9 mouse cellular contexts compared by ENCODE assay signal in genomic region chr14:62965811-62966520, GRCm38 (mm10). TPM values are rescaled to one million over a fixed set of nuclear protein-coding genes. Genes with fewer than 3 reads are reported as not detected.
DNase-seq lines count a peak whose midpoint lies in the region; ATAC-seq lines count a peak whose summit lies in the region.
"Had no signal": no experiment of that assay in that cellular context is flagged by ENCODE, and none has a peak within 500 bp of the region (broad histone marks: within the 10 kb centered on the region; RNA-seq: fewer than 3 reads in every experiment).

No protein-coding gene starts in this region.

- no peak for ATAC-seq in embryonic facial prominence, embryonic 11.5 days (replicated peaks; ENCODE audit: insufficient number of reproducible peaks, low FRiP score, low TSS enrichment, low read depth)
- peak; percentile 55; the same call in 1 of the 2 replicates for ATAC-seq in intestine, embryonic 16.5 days
- ATAC-seq in megakaryocyte-erythroid progenitor cell, adult 5-6 weeks (replicated peaks; ENCODE audit: low FRiP score, low TSS enrichment, poor library complexity, severe bottlenecking): no peak

- H3K27ac ChIP-seq in embryonic facial prominence, embryonic 11.5 days (replicated peaks; ENCODE audit: low read depth, low read length): no peak overlapping the region
- no peak overlapping the region for H3K27ac ChIP-seq in intestine, embryonic 16.5 days (ENCODE audit: low read length)

- 32% methylated on average over 15 of the region's 15 CpGs for WGBS in embryonic facial prominence, embryonic 11.5 days
- WGBS in intestine, embryonic 16.5 days: 19% methylated on average over 15 of the region's 15 CpGs

- no peaks in the 10 kb centered on the region for H3K9me3 ChIP-seq in embryonic facial prominence, embryonic 11.5 days (replicated peaks; ENCODE audit: control insufficient read depth, low read length)
- no peaks in the 10 kb centered on the region for H3K9me3 ChIP-seq in intestine, embryonic 16.5 days (ENCODE audit: control insufficient read depth, low read length)

- peak; percentile 15 to 62 for DNase-seq in adrenal gland, adult (ENCODE audit: inconsistent age in 2 of 2, low spot score in 1 of 2)
- no peak for DNase-seq in adrenal gland, adult 18-20 months (ENCODE audit: low spot score in 2 of 2)
- peak; percentile 34 for DNase-seq in embryonic facial prominence, embryonic 11.5 days (ENCODE audit: low spot score)
- DNase-seq in lung, postnatal 25 days (ENCODE audit: low spot score): peak; percentile 37
- DNase-seq in thymus, postnatal 36 days: no peak
- DNase-seq in layer of hippocampus, adult 8-10 months (ENCODE audit: low spot score in 2 of 2): no peak

- H3K4me3 ChIP-seq in embryonic facial prominence, embryonic 11.5 days (ENCODE audit: low read depth, low read length): 0 out of 2 replicates have a peak overlapping the region, but pooled peaks have one; percentile 13
- H3K4me3 ChIP-seq in intestine, embryonic 16.5 days (ENCODE audit: low read length): peak overlapping the region; percentile 40

- H3K27me3 ChIP-seq in embryonic facial prominence, embryonic 11.5 days (ENCODE audit: control insufficient read depth, insufficient read depth, low read length): no peaks in the 10 kb centered on the region
- H3K27me3 ChIP-seq in intestine, embryonic 16.5 days (replicated peaks; ENCODE audit: control insufficient read depth, insufficient read depth, low read length): no peaks in the 10 kb centered on the region

- H3K4me2 ChIP-seq in embryonic facial prominence, embryonic 11.5 days (ENCODE audit: low read depth, low read length): peak overlapping the region; percentile 34
- peak overlapping the region; percentile 50 for H3K4me2 ChIP-seq in intestine, embryonic 16.5 days (ENCODE audit: low read depth, low read length)

- no peaks in the 10 kb centered on the region for H3K36me3 ChIP-seq in embryonic facial prominence, embryonic 11.5 days (replicated peaks; ENCODE audit: control insufficient read depth, insufficient read depth, low read depth, low read length)
- no peaks in the 10 kb centered on the region for H3K36me3 ChIP-seq in intestine, embryonic 16.5 days (ENCODE audit: control insufficient read depth, insufficient read depth, low read length)

- 0 out of 2 replicates have a peak overlapping the region, but pooled peaks have one; percentile 8 for H3K9ac ChIP-seq in embryonic facial prominence, embryonic 11.5 days (replicated peaks; ENCODE audit: low read length)
- peak overlapping the region; percentile 47 for H3K9ac ChIP-seq in intestine, embryonic 16.5 days (ENCODE audit: low read depth, low read length)

- 0 out of 2 replicates have a peak, but pooled peaks cover 2% of the 10 kb centered on the region for H3K4me1 ChIP-seq in embryonic facial prominence, embryonic 11.5 days (ENCODE audit: control insufficient read depth, insufficient read depth, low read length)
- H3K4me1 ChIP-seq in intestine, embryonic 16.5 days (ENCODE audit: control insufficient read depth, insufficient read depth, low read length): no peaks in the 10 kb centered on the region

RNA-seq across cellular contexts. Expression of gene Defb48, which starts 18.3 kb away (rescaled TPM):
- total RNA-seq in adrenal gland, adult 18-20 months (2021): not detected
- polyA plus RNA-seq in embryonic facial prominence, embryonic 11.5 days (2014; fragmentation: Nextera tagmentation; extraction: Ambion mirVana): not detected in 2 replicates
- not detected in 2 replicates for polyA plus RNA-seq in intestine, embryonic 16.5 days (2015; fragmentation: Nextera tagmentation; extraction: Ambion mirVana)
- total RNA-seq in layer of hippocampus, adult 8-10 months (2022): not detected
- not detected in 2 replicates for total RNA-seq in megakaryocyte-erythroid progenitor cell, adult 5-6 weeks (2014; fragmentation: Nextera tagmentation)
- not detected in 2 replicates for total RNA-seq in megakaryocyte-erythroid progenitor cell, adult 5-6 weeks (2017)
- polyA plus RNA-seq: cortical plate, adult 2 months had no signal

RNA-seq across cellular contexts. Expression of gene Defb47, which starts 31.9 kb away (rescaled TPM):
- not detected for total RNA-seq in adrenal gland, adult 18-20 months (2021)
- polyA plus RNA-seq in embryonic facial prominence, embryonic 11.5 days (2014; fragmentation: Nextera tagmentation; extraction: Ambion mirVana): not detected in 2 replicates
- polyA plus RNA-seq in intestine, embryonic 16.5 days (2015; fragmentation: Nextera tagmentation; extraction: Ambion mirVana): not detected in 2 replicates
- not detected for total RNA-seq in layer of hippocampus, adult 8-10 months (2022)
- not detected in 2 replicates for total RNA-seq in megakaryocyte-erythroid progenitor cell, adult 5-6 weeks (2014; fragmentation: Nextera tagmentation)
- total RNA-seq in megakaryocyte-erythroid progenitor cell, adult 5-6 weeks (2017): not detected in 2 replicates
- polyA plus RNA-seq: cortical plate, adult 2 months had no signal

RNA-seq across cellular contexts. Expression of gene Defb43, which starts 45.6 kb away (rescaled TPM):
- total RNA-seq in adrenal gland, adult 18-20 months (2021): not detected
- polyA plus RNA-seq in embryonic facial prominence, embryonic 11.5 days (2014; fragmentation: Nextera tagmentation; extraction: Ambion mirVana): not detected in 2 replicates
- not detected in 2 replicates for polyA plus RNA-seq in intestine, embryonic 16.5 days (2015; fragmentation: Nextera tagmentation; extraction: Ambion mirVana)
- total RNA-seq in layer of hippocampus, adult 8-10 months (2022): not detected
- not detected in 2 replicates for total RNA-seq in megakaryocyte-erythroid progenitor cell, adult 5-6 weeks (2014; fragmentation: Nextera tagmentation)
- total RNA-seq in megakaryocyte-erythroid progenitor cell, adult 5-6 weeks (2017): not detected in 2 replicates
- polyA plus RNA-seq: cortical plate, adult 2 months had no signal

Comparison
In these comparisons a context has a peak if more than half of its experiments do, and no peak if none do; other contexts are left out.
1. DNase-seq: peak in adrenal gland, adult (2 of 2), embryonic facial prominence, embryonic 11.5 days (single experiment) and lung, postnatal 25 days (single experiment); none in adrenal gland, adult 18-20 months (0 of 2), thymus, postnatal 36 days (0 of 2) and layer of hippocampus, adult 8-10 months (0 of 2).